Mouse (Mus musculus) gonadal fat pad, adult 2 months (tissue): ENCODE data around the gene Unc119b. TPM values are rescaled to one million over a fixed set of nuclear protein-coding genes. Genes with fewer than 3 reads are reported as not detected.
"Not testable (repeated sequence)": the region's sequence is repeated elsewhere in the genome, so short reads cannot be mapped to it uniquely, and the experiment has no call there.

Experiments used
- DNase-seq: peaks from one replicate; pipeline ENCODE4 v3.0.0-alpha.2; 2012; ENCODE audit warnings: low read depth
- polyA plus RNA-seq: library from polyadenylated mRNA; depleted of rRNA; stranded (reverse); fragments of >200 nt; gene quantifications from 2 replicates; pipeline ENCODE4 v1.2.3, GENCODE M21; 2012; rRNA removed

Unc119b gene
- 78.3 and 91.3 TPM in 2 replicates for polyA plus RNA-seq

- DNase-seq, result no peak
These were observed at the start of gene Unc119b for GRCm38 (mm10) chr5:115134234-115135165. Gene Unc119b (minus strand): TSS chr5:115134975.

GRCm38 (mm10) chr5:115183482-115183881, 48.7 kb upstream of the Unc119b start:
- no peak for DNase-seq

- no peak for DNase-seq
These were observed 48.1 kb upstream of the Unc119b start for GRCm38 (mm10) chr5:115182925-115183324.

- DNase-seq, result no peak
These were observed 46.6 kb upstream of the Unc119b start for GRCm38 (mm10) chr5:115181248-115181940.

GRCm38 (mm10) chr5:115179596-115179995, 44.8 kb upstream of the Unc119b start:
- no peak for DNase-seq

GRCm38 (mm10) chr5:115177866-115178265, 43.1 kb upstream of the Unc119b start:
- no peak for DNase-seq

GRCm38 (mm10) chr5:115174554-115174953, 39.8 kb upstream of the Unc119b start:
- no peak for DNase-seq

GRCm38 (mm10) chr5:115170150-115170549, 35.4 kb upstream of the Unc119b start:
- no peak for DNase-seq

- no peak for DNase-seq
These were observed 34.1 kb upstream of the Unc119b start for GRCm38 (mm10) chr5:115168641-115169415.

GRCm38 (mm10) chr5:115167396-115167795, 32.6 kb upstream of the Unc119b start:
- DNase-seq, result no peak

- DNase-seq, result peak; percentile 80
These were observed 32.0 kb upstream of the Unc119b start for GRCm38 (mm10) chr5:115166815-115167194.

GRCm38 (mm10) chr5:115165895-115166814, 31.4 kb upstream of the Unc119b start:
- peak; percentile 77 for DNase-seq

GRCm38 (mm10) chr5:115165351-115165750, 30.6 kb upstream of the Unc119b start:
- DNase-seq, result no peak

GRCm38 (mm10) chr5:115164446-115164845, 29.7 kb upstream of the Unc119b start:
- not testable (repeated sequence) for DNase-seq

- DNase-seq, result no peak
These were observed 28.8 kb upstream of the Unc119b start for GRCm38 (mm10) chr5:115163563-115163962.

- not testable (repeated sequence) for DNase-seq
These were observed 27.1 kb upstream of the Unc119b start for GRCm38 (mm10) chr5:115161940-115162279.

GRCm38 (mm10) chr5:115161064-115161939, 26.5 kb upstream of the Unc119b start:
- DNase-seq, result no peak

GRCm38 (mm10) chr5:115160655-115161054, 25.9 kb upstream of the Unc119b start:
- DNase-seq, result no peak

GRCm38 (mm10) chr5:115159165-115159564, 24.4 kb upstream of the Unc119b start:
- no peak for DNase-seq
